Mouse (Mus musculus) ES-Bruce4 (cell line): ENCODE results near the gene Lgmn. TPM values are rescaled to one million over a fixed set of nuclear protein-coding genes. Genes with fewer than 3 reads are reported as not detected.

ENCODE experiments used
- H3K27ac ChIP-seq: 2 replicates; pipeline ENCODE4 v1.5.1; 2012; ENCODE audit warnings: low read length, inconsistent platforms; ENCODE audit not compliant: insufficient read depth
- H3K27me3 ChIP-seq: 2 replicates; pipeline ENCODE4 v1.6.1; 2012; ENCODE audit warnings: mild to moderate bottlenecking, low read length, inconsistent platforms; ENCODE audit not compliant: control insufficient read depth, poor library complexity, insufficient read depth, severe bottlenecking
- H3K36me3 ChIP-seq: 2 replicates; pipeline ENCODE4 v1.6.1; 2012; ENCODE audit warnings: inconsistent platforms, mild to moderate bottlenecking, low read length, moderate library complexity; ENCODE audit not compliant: control insufficient read depth, poor library complexity, insufficient read depth, severe bottlenecking
- H3K4me1 ChIP-seq: one replicate; pipeline ENCODE4 v1.8.1; 2011; ENCODE audit warnings: low read length; ENCODE audit not compliant: control insufficient read depth, insufficient read depth
- H3K4me3 ChIP-seq: 2 replicates; pipeline ENCODE4 v1.5.1; 2011; ENCODE audit warnings: low read depth, mild to moderate bottlenecking, low read length
- H3K9ac ChIP-seq: 2 replicates; pipeline ENCODE4 v1.6.1; 2012; ENCODE audit warnings: low read depth, mild to moderate bottlenecking, inconsistent platforms; ENCODE audit not compliant: poor library complexity, severe bottlenecking
- H3K9me3 ChIP-seq: replicated peaks from 2 replicates; pipeline ENCODE4 v1.6.1; 2012; ENCODE audit warnings: mild to moderate bottlenecking, low read length, inconsistent platforms; ENCODE audit not compliant: control insufficient read depth, poor library complexity, insufficient read depth, severe bottlenecking
- CTCF ChIP-seq: IDR thresholded peaks from one replicate; pipeline ENCODE4 v1.8.1; 2011; ENCODE audit warnings: low read depth, low read length
- EP300 ChIP-seq: IDR thresholded peaks from 2 replicates; pipeline ENCODE4 v1.6.1; 2011; ENCODE audit warnings: low read depth, low read length; ENCODE audit not compliant: insufficient read depth
- POLR2A ChIP-seq: IDR thresholded peaks from one replicate; pipeline ENCODE4 v1.8.1; 2011; ENCODE audit warnings: low read length; ENCODE audit not compliant: insufficient read depth
- polyA plus RNA-seq: library from polyadenylated mRNA; stranded (reverse); fragments of >200 nt; gene quantifications from 2 replicates; pipeline ENCODE4 v1.2.4, GENCODE M21; 2011; ENCODE audit warnings: low read depth; ENCODE audit not compliant: missing spikeins, insufficient read depth, insufficient read length

The Lgmn gene
- polyA plus RNA-seq, 1 experiment, result 81.1 TPM

DNA sequence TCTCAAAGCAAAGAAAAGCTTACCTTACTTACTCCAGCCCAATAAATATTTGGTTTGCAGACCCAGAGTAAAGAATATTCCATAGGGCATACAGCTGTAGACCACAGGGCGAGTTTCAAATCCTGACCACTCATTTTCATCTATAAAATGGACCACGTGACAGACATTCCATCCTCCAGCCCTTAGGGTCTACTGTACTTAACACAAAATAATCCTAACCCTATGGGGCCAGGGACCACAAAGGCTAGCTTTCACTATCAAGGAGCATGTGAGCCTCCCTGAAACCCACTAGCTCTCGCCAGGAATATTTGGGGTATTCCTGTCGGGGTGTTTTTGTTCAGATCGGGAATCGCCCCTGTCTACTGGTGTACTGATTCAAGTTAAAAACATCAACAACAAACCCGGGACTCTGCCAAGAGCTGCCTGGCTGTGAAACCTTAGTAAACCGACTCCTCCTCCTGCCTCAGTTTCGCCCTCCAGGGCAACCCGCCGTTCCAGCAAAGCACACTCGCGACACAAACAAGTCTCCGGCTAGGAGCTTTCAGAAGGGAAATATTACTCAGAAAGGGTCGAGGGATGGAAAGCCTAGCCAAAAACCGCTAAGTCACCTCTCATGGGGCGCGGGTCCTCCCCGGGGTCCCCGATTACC lies 506 bp downstream of the Lgmn start:
- Histone ChIP-seq H3K9ac (peak overlapping the region; percentile 72), H3K4me1 (no peaks in the 10 kb centered on the region), H3K9me3 (no peaks in the 10 kb centered on the region), H3K36me3 (no peaks in the 10 kb centered on the region), H3K27me3 (no peaks in the 10 kb centered on the region), H3K4me3 (peak overlapping the region; percentile 90), H3K27ac (peak overlapping the region; percentile 49; the same call in 1 of the 2 replicates)
- TF ChIP-seq POLR2A (no peak), CTCF (no peak), EP300 (no peak)

- no peak overlapping the region for H3K4me3 ChIP-seq
- no peak for TF ChIP-seq EP300
- no peak for TF ChIP-seq POLR2A
- no peak for TF ChIP-seq CTCF
Measured at GRCm38 (mm10) chr12:102437952-102438351, 1.7 kb downstream of the Lgmn start.

DNA sequence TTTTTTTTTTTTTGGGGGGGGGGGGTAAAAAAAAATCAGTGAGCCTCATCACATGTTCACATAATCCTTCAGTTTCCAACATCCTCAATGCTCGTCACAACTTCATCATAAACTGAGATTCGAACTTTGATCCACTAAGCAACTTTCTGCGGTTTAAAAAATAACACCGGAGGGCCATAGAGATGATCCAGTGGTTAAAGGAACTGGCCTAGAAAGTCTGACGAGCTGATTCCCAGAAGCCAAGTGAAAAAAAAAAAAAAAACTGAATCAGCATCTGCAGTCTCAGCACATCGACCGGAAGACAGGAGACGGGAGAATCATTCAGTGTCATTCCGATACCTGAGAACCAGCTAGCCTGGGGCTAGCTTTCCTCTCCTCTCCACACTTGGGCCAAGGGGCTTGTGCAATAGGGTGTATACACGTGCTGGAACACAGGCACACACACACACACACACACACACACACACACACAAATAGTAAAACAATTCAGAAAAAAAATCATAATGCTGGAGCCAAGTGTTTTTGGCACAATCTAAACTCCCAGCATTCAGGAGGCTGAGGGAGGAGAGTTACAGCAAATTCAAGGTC lies 2.6 kb downstream of the Lgmn start:
- Histone ChIP-seq H3K4me3 (no peak overlapping the region), H3K9me3 (no peaks in the 10 kb centered on the region), H3K36me3 (no peaks in the 10 kb centered on the region), H3K27me3 (no peaks in the 10 kb centered on the region), H3K4me1 (no peaks in the 10 kb centered on the region), H3K9ac (no peak overlapping the region), H3K27ac (no peak overlapping the region)
- TF ChIP-seq EP300 (no peak), CTCF (no peak), POLR2A (no peak)

More at GRCm38 (mm10) chr12:102437952-102438351, 1.7 kb downstream of the Lgmn start:
- Histone ChIP-seq H3K36me3 (no peaks in the 10 kb centered on the region), H3K9me3 (no peaks in the 10 kb centered on the region), H3K4me1 (no peaks in the 10 kb centered on the region), H3K27me3 (no peaks in the 10 kb centered on the region), H3K9ac (no peak overlapping the region), H3K27ac (no peak overlapping the region)

DNA sequence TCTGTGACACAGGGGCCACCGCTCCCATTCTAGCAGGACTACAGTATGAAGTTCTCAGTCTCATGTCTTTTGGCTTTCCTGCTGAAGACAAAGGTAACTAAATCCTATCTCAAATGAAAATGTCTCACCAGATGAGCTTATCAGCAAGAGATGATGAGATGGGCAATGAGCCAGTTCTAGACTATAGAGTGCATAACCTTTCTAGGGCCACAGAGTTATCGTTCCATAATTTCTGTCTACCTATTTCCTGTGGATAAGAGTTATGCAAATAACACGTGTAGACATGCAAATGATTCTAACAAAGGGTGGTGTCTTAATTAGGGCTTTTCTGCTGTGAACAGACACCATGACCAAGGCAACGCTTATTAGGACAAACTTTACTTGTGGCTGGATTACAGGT lies 5.5 kb downstream of the Lgmn start:
- Histone ChIP-seq H3K36me3 (no peaks in the 10 kb centered on the region), H3K27ac (no peak overlapping the region)

GRCm38 (mm10) chr12:102432238-102432637 lies 7.4 kb downstream of the Lgmn start:
- Histone ChIP-seq H3K4me3 (no peak overlapping the region), H3K4me1 (no peaks in the 10 kb centered on the region), H3K27me3 (no peaks in the 10 kb centered on the region), H3K27ac (no peak overlapping the region), H3K36me3 (no peaks in the 10 kb centered on the region), H3K9me3 (no peaks in the 10 kb centered on the region), H3K9ac (no peak overlapping the region)
- no peak for TF ChIP-seq EP300
- TF ChIP-seq POLR2A, result no peak
- no peak for TF ChIP-seq CTCF

More for the DNA sequence above, 5.5 kb downstream of the Lgmn start:
- Histone ChIP-seq H3K9me3 (no peaks in the 10 kb centered on the region), H3K27me3 (no peaks in the 10 kb centered on the region), H3K9ac (no peak overlapping the region), H3K4me1 (no peaks in the 10 kb centered on the region), H3K4me3 (no peak overlapping the region)
- no peak for TF ChIP-seq CTCF
- no peak for TF ChIP-seq POLR2A
- no peak for TF ChIP-seq EP300

- Histone ChIP-seq H3K27me3 (no peaks in the 10 kb centered on the region), H3K4me3 (no peak overlapping the region), H3K36me3 (no peaks in the 10 kb centered on the region), H3K4me1 (no peaks in the 10 kb centered on the region), H3K27ac (no peak overlapping the region), H3K9ac (no peak overlapping the region), H3K9me3 (no peaks in the 10 kb centered on the region)
- no peak for TF ChIP-seq EP300
- TF ChIP-seq CTCF, result no peak
- TF ChIP-seq POLR2A, result no peak
Measured at GRCm38 (mm10) chr12:102430228-102430627, 9.4 kb downstream of the Lgmn start.
